Mouse (Mus musculus) neural tube, embryonic 12.5 days (tissue): Measurements from ENCODE around the gene Relb. TPM values are rescaled to one million over a fixed set of nuclear protein-coding genes. Genes with fewer than 3 reads are reported as not detected.

Source experiments
- ATAC-seq: fragments of 200-750 bp; cut with Nextera tagmentation; 2 replicates; pipeline ENCODE4 v1.8.0; 2017; ENCODE audit warnings: low read depth, mild to moderate bottlenecking, moderate TSS enrichment, moderate library complexity; ENCODE audit not compliant: low FRiP score
- H3K27ac ChIP-seq: fragments of 300-500 bp; sonication (generic); 2 replicates; pipeline ENCODE4 v1.5.1; 2016
- H3K27me3 ChIP-seq: fragments of 300-500 bp; sonication (generic); replicated peaks from 2 replicates; pipeline ENCODE4 v1.6.1; 2016; ENCODE audit warnings: mild to moderate bottlenecking
- H3K36me3 ChIP-seq: fragments of 300-500 bp; sonication (generic); 2 replicates; pipeline ENCODE4 v1.6.1; 2016; ENCODE audit warnings: mild to moderate bottlenecking
- H3K4me1 ChIP-seq: fragments of 300-500 bp; sonication (generic); 2 replicates; pipeline ENCODE4 v1.6.1; 2016
- H3K4me2 ChIP-seq: fragments of 300-500 bp; sonication (generic); replicated peaks from 2 replicates; pipeline ENCODE4 v1.6.1; 2016; ENCODE audit warnings: mild to moderate bottlenecking
- H3K4me3 ChIP-seq: fragments of 300-500 bp; sonication (generic); 2 replicates; pipeline ENCODE4 v1.5.1; 2016
- H3K9ac ChIP-seq: fragments of 300-500 bp; sonication (generic); 2 replicates; pipeline ENCODE4 v1.6.1; 2016; ENCODE audit warnings: mild to moderate bottlenecking
- H3K9me3 ChIP-seq: fragments of 300-500 bp; sonication (generic); 2 replicates; pipeline ENCODE4 v1.6.1; 2016; ENCODE audit warnings: mild to moderate bottlenecking
- WGBS: fragments of 180-500 bp; shearing (Covaris S2); methylation state at CpG from one replicate; pipeline ENCODE4 v1.1.7; 2016; 5-methylcytosine and 5-hydroxymethylcytosine counted together
- polyA plus RNA-seq: library from polyadenylated mRNA; unstranded; fragments of >200 nt; fragmentation: Nextera tagmentation; extraction: Ambion mirVana; gene quantifications from 2 replicates; pipeline ENCODE4 v1.2.1, GENCODE M21; 2016

Gene Relb
- polyA plus RNA-seq, 1 experiment from 2014 or later: 5.8 TPM

GRCm38 (mm10) chr7:19577141-19577852, 51.9 kb downstream of the Relb start, which contains the start of the genes Zfp296 and Gemin7:
Zfp296 (plus strand) TSS chr7:19577287.
Gemin7 (minus strand) TSS chr7:19577595.
- WGBS: under 1% methylated on average over 56 of the region's 56 CpGs
- no peaks in the 10 kb centered on the region for H3K9me3 ChIP-seq
- H3K27me3 ChIP-seq: peaks cover 55% of the 10 kb centered on the region
- H3K4me1 ChIP-seq: peaks cover 20% of the 10 kb centered on the region
- no peak within 1 kb of the TSS for H3K27ac ChIP-seq
- H3K9ac ChIP-seq: peak within 1 kb of the TSS; percentile 40; the same call in 1 of the 2 replicates
- H3K4me3 ChIP-seq: peak within 1 kb of the TSS; percentile 30
- H3K4me2 ChIP-seq: peak within 1 kb of the TSS; percentile 56
- ATAC-seq: no peak
- H3K36me3 ChIP-seq: peaks cover 22% of the 10 kb centered on the region

DNA sequence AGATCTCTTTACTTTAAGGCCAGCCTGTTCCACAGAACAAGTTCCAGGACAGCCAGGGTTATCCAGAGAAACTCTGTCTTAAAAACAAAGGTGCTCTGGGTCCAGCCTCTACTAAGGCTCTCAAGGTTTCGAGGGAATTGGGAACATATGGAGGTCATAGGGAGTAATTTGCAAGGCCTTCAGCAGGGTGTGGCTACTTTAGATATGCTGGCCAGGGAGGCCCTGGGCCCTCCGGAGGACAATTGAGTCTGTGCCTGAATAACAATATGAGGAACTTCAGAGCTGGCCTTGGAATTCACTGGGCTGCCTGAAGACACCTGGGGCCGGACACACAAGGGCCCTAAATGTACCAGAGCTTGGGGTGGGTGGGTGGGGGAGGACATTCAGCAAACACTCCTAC, 53.7 kb downstream of the Relb start:
- H3K9me3 ChIP-seq: no peaks in the 10 kb centered on the region
- peaks cover 6% of the 10 kb centered on the region for H3K36me3 ChIP-seq
- 65% methylated on average over 3 of the region's 3 CpGs for WGBS
- H3K27ac ChIP-seq: no peak overlapping the region
- no peak overlapping the region for H3K4me3 ChIP-seq
- H3K4me2 ChIP-seq: no peak overlapping the region
- H3K4me1 ChIP-seq: peaks cover 28% of the 10 kb centered on the region
- peaks cover 55% of the 10 kb centered on the region for H3K27me3 ChIP-seq
- ATAC-seq: no peak
- H3K9ac ChIP-seq: no peak overlapping the region

GRCm38 (mm10) chr7:19573776-19574140, 55.5 kb downstream of the Relb start:
- ATAC-seq: no peak
- H3K27ac ChIP-seq: no peak overlapping the region
- H3K4me1 ChIP-seq: peaks cover 28% of the 10 kb centered on the region
- H3K4me3 ChIP-seq: peak overlapping the region; percentile 75
- H3K4me2 ChIP-seq: peak overlapping the region; percentile 67
- WGBS: 26% methylated on average over 16 of the region's 16 CpGs
- H3K9ac ChIP-seq: peak overlapping the region; percentile 87
- H3K36me3 ChIP-seq: peaks cover 17% of the 10 kb centered on the region
- H3K9me3 ChIP-seq: no peaks in the 10 kb centered on the region
- peaks cover 39% of the 10 kb centered on the region for H3K27me3 ChIP-seq

GRCm38 (mm10) chr7:19572926-19573775, 56.1 kb downstream of the Relb start:
- H3K4me2 ChIP-seq: peak overlapping the region; percentile 67
- peak overlapping the region; percentile 75 for H3K4me3 ChIP-seq
- no peak overlapping the region for H3K27ac ChIP-seq
- WGBS: under 1% methylated on average over 53 of the region's 53 CpGs
- H3K4me1 ChIP-seq: peaks cover 28% of the 10 kb centered on the region
- peaks cover 33% of the 10 kb centered on the region for H3K27me3 ChIP-seq
- peak; percentile 78 for ATAC-seq
- peak overlapping the region; percentile 87 for H3K9ac ChIP-seq
- no peaks in the 10 kb centered on the region for H3K9me3 ChIP-seq
- H3K36me3 ChIP-seq: peaks cover 20% of the 10 kb centered on the region

DNA sequence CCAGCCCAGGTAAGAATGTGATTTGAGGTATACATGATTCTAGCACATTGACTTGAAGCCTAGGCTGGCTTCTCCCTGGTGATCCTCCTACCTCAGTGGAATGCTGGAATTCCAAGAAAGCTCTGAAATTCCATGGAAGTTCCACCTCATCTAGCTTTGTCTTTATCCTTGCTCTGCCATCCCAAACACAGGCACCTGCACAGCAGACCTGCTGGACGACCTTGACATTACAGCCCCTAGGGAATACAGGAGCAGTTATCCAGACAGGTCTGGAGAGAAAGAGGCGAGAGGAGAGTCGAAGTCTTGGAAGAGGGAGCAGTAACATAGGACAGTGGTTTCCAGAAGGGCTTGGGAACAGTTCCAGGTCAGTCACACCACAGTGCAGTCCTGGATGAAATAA, 59.6 kb downstream of the Relb start:
- Histone ChIP-seq H3K27me3 (peaks cover 2% of the 10 kb centered on the region), H3K9ac (no peak overlapping the region), H3K9me3 (no peaks in the 10 kb centered on the region), H3K4me3 (no peak overlapping the region), H3K4me1 (peaks cover 20% of the 10 kb centered on the region), H3K4me2 (no peak overlapping the region), H3K27ac (no peak overlapping the region), H3K36me3 (peaks cover 40% of the 10 kb centered on the region)
- no peak for ATAC-seq
- 90% methylated on average over 3 of the region's 3 CpGs for WGBS

GRCm38 (mm10) chr7:19567426-19567825, 61.8 kb downstream of the Relb start:
- no peak overlapping the region for H3K27ac ChIP-seq
- H3K4me3 ChIP-seq: no peak overlapping the region
- peaks cover 17% of the 10 kb centered on the region for H3K4me1 ChIP-seq
- no peak overlapping the region for H3K4me2 ChIP-seq
- peaks cover 4% of the 10 kb centered on the region; the same call in 1 of the 2 replicates for H3K9me3 ChIP-seq
- ATAC-seq: no peak
- 95% methylated on average over 8 of the region's 8 CpGs for WGBS
- no peaks in the 10 kb centered on the region for H3K27me3 ChIP-seq
- H3K36me3 ChIP-seq: peaks cover 46% of the 10 kb centered on the region
- no peak overlapping the region for H3K9ac ChIP-seq

DNA sequence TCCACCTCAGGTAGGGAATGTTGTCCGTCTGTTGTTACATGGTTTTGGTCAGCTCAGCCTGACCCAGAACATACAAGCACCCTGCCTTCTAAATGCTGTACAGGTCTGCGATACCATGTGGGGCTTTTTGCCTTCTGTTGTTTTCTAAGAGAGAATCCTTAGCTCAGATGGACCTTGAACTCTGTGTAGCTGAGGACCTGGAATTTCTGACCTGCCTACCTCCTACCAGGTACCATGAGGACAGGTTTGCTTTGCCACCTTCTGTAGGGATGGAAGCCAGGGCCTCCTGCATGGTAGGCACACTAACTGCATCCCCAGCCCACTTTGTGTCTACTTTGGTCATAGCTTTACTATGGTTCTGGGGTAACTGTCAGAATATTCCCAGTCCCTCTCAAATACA, 63.4 kb downstream of the Relb start:
- Histone ChIP-seq H3K4me1 (peaks cover 13% of the 10 kb centered on the region), H3K4me2 (no peak overlapping the region), H3K27me3 (no peaks in the 10 kb centered on the region), H3K4me3 (no peak overlapping the region), H3K27ac (no peak overlapping the region), H3K9me3 (peaks cover 4% of the 10 kb centered on the region; the same call in 1 of the 2 replicates), H3K9ac (no peak overlapping the region), H3K36me3 (peaks cover 46% of the 10 kb centered on the region)
- WGBS: 100% methylated on average over 2 of the region's 2 CpGs
- ATAC-seq: no peak

GRCm38 (mm10) chr7:19564455-19564854, 64.8 kb downstream of the Relb start:
- Histone ChIP-seq H3K9me3 (peaks cover 4% of the 10 kb centered on the region; the same call in 1 of the 2 replicates), H3K27me3 (no peaks in the 10 kb centered on the region), H3K4me2 (no peak overlapping the region), H3K4me3 (no peak overlapping the region), H3K27ac (no peak overlapping the region), H3K36me3 (peaks cover 34% of the 10 kb centered on the region), H3K9ac (no peak overlapping the region), H3K4me1 (peaks cover 26% of the 10 kb centered on the region)
- no peak for ATAC-seq
- 86% methylated on average over 4 of the region's 4 CpGs for WGBS

GRCm38 (mm10) chr7:19563884-19564283, 65.4 kb downstream of the Relb start:
- Histone ChIP-seq H3K4me3 (no peak overlapping the region), H3K36me3 (peaks cover 30% of the 10 kb centered on the region), H3K4me1 (peaks cover 32% of the 10 kb centered on the region), H3K9ac (no peak overlapping the region), H3K27me3 (no peaks in the 10 kb centered on the region), H3K27ac (no peak overlapping the region), H3K9me3 (peaks cover 4% of the 10 kb centered on the region; the same call in 1 of the 2 replicates), H3K4me2 (0 out of 2 replicates have a peak overlapping the region, but pooled peaks have one; percentile 99)
- WGBS: 90% methylated on average over 3 of the region's 3 CpGs
- no peak for ATAC-seq

DNA sequence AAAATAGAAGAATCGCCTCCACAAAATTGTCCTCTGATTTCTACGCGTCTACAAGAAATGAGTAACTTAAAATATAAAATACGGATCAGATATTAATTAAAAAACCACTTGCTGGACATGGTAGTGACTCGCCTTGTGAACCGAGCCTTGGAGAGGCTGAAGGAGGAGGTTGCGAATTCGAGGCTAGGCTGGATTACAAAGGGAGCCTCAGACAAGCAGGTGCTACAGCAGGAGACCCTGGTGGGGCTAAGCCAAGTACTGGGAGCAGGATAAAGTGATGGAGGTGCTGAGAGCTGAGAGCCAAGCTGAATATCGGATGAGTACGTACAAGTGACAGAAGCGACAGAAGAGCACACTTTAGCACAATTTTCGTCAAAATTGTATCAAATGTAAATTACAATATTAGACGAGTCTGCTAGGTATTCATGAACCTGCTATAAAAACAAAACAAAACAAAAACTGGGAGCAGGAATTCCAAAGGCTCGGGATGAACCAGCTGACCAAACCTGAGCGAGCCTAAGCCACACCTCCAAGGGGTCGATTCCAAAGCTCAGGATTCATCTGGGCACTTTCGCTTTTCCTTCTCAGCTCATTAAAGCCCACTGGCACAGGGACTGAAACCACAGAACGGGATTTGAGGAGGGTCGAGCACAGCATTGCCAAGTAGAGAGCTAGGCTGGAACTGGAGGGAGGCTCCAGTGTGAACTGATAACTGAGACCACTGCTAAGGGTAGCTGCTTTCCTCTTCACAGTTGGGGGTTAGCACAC, 66.4 kb downstream of the Relb start, which contains the start of gene Ppp1r37:
TSS of gene Ppp1r37 (minus strand) at position 434 of the 768 bp plus-strand sequence.
- no peaks in the 10 kb centered on the region for H3K27me3 ChIP-seq
- H3K36me3 ChIP-seq: peaks cover 32% of the 10 kb centered on the region
- peak within 1 kb of the TSS; percentile 99 for H3K4me2 ChIP-seq
- peaks cover 40% of the 10 kb centered on the region for H3K4me1 ChIP-seq
- peak within 1 kb of the TSS; percentile 63 for H3K27ac ChIP-seq
- peaks cover 4% of the 10 kb centered on the region; the same call in 1 of the 2 replicates for H3K9me3 ChIP-seq
- 4% methylated on average over 19 of the region's 19 CpGs for WGBS
- ATAC-seq: peak; percentile 59
- H3K9ac ChIP-seq: peak within 1 kb of the TSS; percentile 92
- H3K4me3 ChIP-seq: peak within 1 kb of the TSS; percentile 80

GRCm38 (mm10) chr7:19561765-19562642, 67.2 kb downstream of the Relb start:
- WGBS: under 1% methylated on average over 102 of the region's 102 CpGs
- Histone ChIP-seq H3K4me1 (peaks cover 40% of the 10 kb centered on the region), H3K36me3 (peaks cover 34% of the 10 kb centered on the region), H3K4me2 (peak overlapping the region; percentile 99), H3K4me3 (peak overlapping the region; percentile 80), H3K9ac (peak overlapping the region; percentile 92), H3K27me3 (no peaks in the 10 kb centered on the region), H3K9me3 (peaks cover 4% of the 10 kb centered on the region; the same call in 1 of the 2 replicates), H3K27ac (peak overlapping the region; percentile 63)
- peak; percentile 86 for ATAC-seq
